ENCODE assay signal across 11 mouse cellular contexts in genomic region chr3:84337585-84337984, GRCm38 (mm10). TPM values are rescaled to one million over a fixed set of nuclear protein-coding genes. Genes with fewer than 3 reads are reported as not detected.
A peak's percentile ranks its signal among the peaks of the same experiment; 100 is the strongest.
DNase-seq lines count a peak whose midpoint lies in the region; ATAC-seq and TF ChIP-seq lines count a peak whose summit lies in the region.
"Had no signal": no experiment of that assay in that cellular context is flagged by ENCODE, and none has a peak within 500 bp of the region (broad histone marks: within the 10 kb centered on the region; RNA-seq: fewer than 3 reads in every experiment).

No protein-coding gene starts in this region.

- no peak for TF ChIP-seq POLR2A in small intestine, adult 2 months (IDR thresholded peaks at IDR 0.05; ENCODE audit: low read depth, low read length)

- H3K4me1 ChIP-seq in heart, embryonic 11.5 days (ENCODE audit: control insufficient read depth, insufficient read depth, low read length) = no peaks in the 10 kb centered on the region
- H3K4me1 ChIP-seq in liver, embryonic 13.5 days (replicated peaks) = peaks cover 16% of the 10 kb centered on the region
- peaks cover 6% of the 10 kb centered on the region for H3K4me1 ChIP-seq in small intestine, adult 2 months (ENCODE audit: control insufficient read depth, insufficient read depth, insufficient read length, low read length)
- no peaks in the 10 kb centered on the region for H3K4me1 ChIP-seq in forebrain, embryonic 11.5 days (replicated peaks; ENCODE audit: control insufficient read depth, insufficient read depth, low read length)

- H3K4me3 ChIP-seq in heart, embryonic 11.5 days (ENCODE audit: low read depth, low read length) = no peak overlapping the region
- H3K4me3 ChIP-seq in liver, embryonic 13.5 days (replicated peaks) = no peak overlapping the region
- peak overlapping the region; percentile 34 for H3K4me3 ChIP-seq in small intestine, adult 2 months (ENCODE audit: low read depth, low read length)
- H3K4me3 ChIP-seq in forebrain, embryonic 11.5 days (ENCODE audit: low read depth, low read length) = no peak overlapping the region
- H3K4me3 ChIP-seq: myocyte had no signal

- no peak overlapping the region for H3K27ac ChIP-seq in heart, embryonic 11.5 days (ENCODE audit: low read depth, low read length)
- no peak overlapping the region for H3K27ac ChIP-seq in liver, embryonic 13.5 days
- H3K27ac ChIP-seq in small intestine, adult 2 months (ENCODE audit: insufficient read depth, low read depth, low read length) = no peak overlapping the region
- H3K27ac ChIP-seq in forebrain, embryonic 11.5 days (ENCODE audit: low read depth, low read length) = no peak overlapping the region

- no peak overlapping the region for H3K9ac ChIP-seq in heart, embryonic 11.5 days (ENCODE audit: low read depth, low read length)
- H3K9ac ChIP-seq in liver, embryonic 13.5 days = no peak overlapping the region
- no peak overlapping the region for H3K9ac ChIP-seq in forebrain, embryonic 11.5 days (ENCODE audit: low read length)
- H3K9ac ChIP-seq: forebrain, postnatal 0 days had no signal

- intact Hi-C loops in heart, postnatal 14 days (cut with DNase I) = no loop called here
- intact Hi-C loops in left cerebral cortex, postnatal 25 days (cut with DNase I) = no loop called here

- H3K4me2 ChIP-seq in heart, embryonic 11.5 days = 0 out of 2 replicates have a peak overlapping the region, but pooled peaks have one; percentile 15
- H3K4me2 ChIP-seq in liver, embryonic 13.5 days = peak overlapping the region; percentile 26; the same call in 1 of the 2 replicates
- H3K4me2 ChIP-seq in forebrain, embryonic 11.5 days (ENCODE audit: low read depth, low read length, severe bottlenecking) = no peak overlapping the region

- no peaks in the 10 kb centered on the region for H3K9me3 ChIP-seq in heart, embryonic 11.5 days (replicated peaks; ENCODE audit: control insufficient read depth, low read length)
- no peaks in the 10 kb centered on the region for H3K9me3 ChIP-seq in liver, embryonic 13.5 days (replicated peaks)
- H3K9me3 ChIP-seq in forebrain, embryonic 11.5 days (ENCODE audit: control insufficient read depth, low read length) = no peaks in the 10 kb centered on the region

- H3K36me3 ChIP-seq in heart, embryonic 11.5 days (ENCODE audit: control insufficient read depth, insufficient read depth, low read length) = no peaks in the 10 kb centered on the region
- H3K36me3 ChIP-seq in liver, embryonic 13.5 days = no peaks in the 10 kb centered on the region
- no peaks in the 10 kb centered on the region for H3K36me3 ChIP-seq in small intestine, adult 2 months (ENCODE audit: control insufficient read depth, insufficient read depth, low read length)
- no peaks in the 10 kb centered on the region for H3K36me3 ChIP-seq in forebrain, embryonic 11.5 days (ENCODE audit: control insufficient read depth, insufficient read depth, low read length)

- H3K27me3 ChIP-seq in heart, embryonic 11.5 days (ENCODE audit: control insufficient read depth, insufficient read depth, low read length) = peaks cover 18% of the 10 kb centered on the region; the same call in 1 of the 2 replicates
- H3K27me3 ChIP-seq in liver, embryonic 13.5 days = peaks cover 15% of the 10 kb centered on the region
- H3K27me3 ChIP-seq in small intestine, adult 2 months (ENCODE audit: control insufficient read depth, insufficient read depth, low read length) = no peaks in the 10 kb centered on the region
- H3K27me3 ChIP-seq in forebrain, embryonic 11.5 days (ENCODE audit: control insufficient read depth, insufficient read depth, low read length) = peaks cover 2% of the 10 kb centered on the region; the same call in 1 of the 2 replicates

- DNase-seq in heart, postnatal 14 days = no peak
- peak; percentile 64 for DNase-seq in R1 (ENCODE audit: low read depth, low spot score)
- DNase-seq in liver, embryonic 13.5 days = no peak
- no peak for DNase-seq in left cerebral cortex, postnatal 25 days (ENCODE audit: low spot score in 2 of 2)
- no peak for DNase-seq in forebrain, embryonic 11.5 days (ENCODE audit: low spot score)
- no peak for DNase-seq in cerebellum, adult 11-12 months
- DNase-seq: cerebellum, adult 9-10 months; forebrain, postnatal 0 days had no signal

- 38% methylated on average over 10 of the region's 11 CpGs for WGBS in heart, embryonic 11.5 days (ENCODE audit: insufficient replicate concordance)
- 14% methylated on average over 11 of the region's 11 CpGs for WGBS in liver, embryonic 13.5 days (ENCODE audit: insufficient replicate concordance)
- WGBS in small intestine, adult 2 months = 10% methylated on average over 11 of the region's 11 CpGs
- 68% methylated on average over 9 of the region's 11 CpGs for WGBS in forebrain, embryonic 11.5 days

- ATAC-seq in heart, embryonic 11.5 days (replicated peaks; ENCODE audit: insufficient number of reproducible peaks, low FRiP score, low TSS enrichment) = no peak
- no peak for ATAC-seq in liver, embryonic 13.5 days (ENCODE audit: low read depth)
- no peak for ATAC-seq in forebrain, embryonic 11.5 days (replicated peaks; ENCODE audit: low FRiP score)
- ATAC-seq: forebrain, postnatal 0 days had no signal

- no peak for TF ChIP-seq CTCF in small intestine, adult 2 months (IDR thresholded peaks at IDR 0.05; ENCODE audit: extremely low read depth, insufficient read length, insufficient replicate concordance, low read depth, low read length)

RNA-seq across cellular contexts. Expression of gene Trim2, which starts 30.9 kb away (rescaled TPM):
- polyA plus RNA-seq in heart, embryonic 11.5 days (2014; fragmentation: Nextera tagmentation; extraction: Ambion mirVana) = 8.9 TPM in 2 replicates
- total RNA-seq in heart, postnatal 14 days (2021) = 1 to 10 TPM; 6.9 to 8.5 TPM
- 3.9 and 4.8 TPM in 2 replicates for polyA plus RNA-seq in liver, embryonic 13.5 days (2015; fragmentation: Nextera tagmentation; extraction: Ambion mirVana)
- 26.1 and 52.4 TPM in 2 replicates for polyA plus RNA-seq in small intestine, adult 2 months (2012; rRNA removed)
- total RNA-seq in left cerebral cortex, postnatal 25 days (2021) = 100 to 1,000 TPM; 239 to 257 TPM
- 63.0 and 70.3 TPM in 2 replicates for polyA plus RNA-seq in forebrain, embryonic 11.5 days (2014; fragmentation: Nextera tagmentation; extraction: Ambion mirVana)
